Mouse (Mus musculus) intestine, embryonic 16.5 days (tissue): ENCODE data around the gene Foxm1. TPM values are rescaled to one million over a fixed set of nuclear protein-coding genes. Genes with fewer than 3 reads are reported as not detected.

Experiments used
- ATAC-seq: fragments of 200-750 bp; cut with Nextera tagmentation; 2 replicates; pipeline ENCODE4 v1.8.0; 2017; ENCODE audit warnings: moderate TSS enrichment, moderate library complexity
- H3K27ac ChIP-seq: fragments of 300-500 bp; sonication (generic); 2 replicates; pipeline ENCODE4 v1.5.1; 2014; ENCODE audit warnings: mild to moderate bottlenecking, low read length
- H3K27me3 ChIP-seq: fragments of 300-500 bp; sonication (generic); replicated peaks from 2 replicates; pipeline ENCODE4 v1.6.1; 2014; ENCODE audit warnings: low read length, control low read depth, mixed read lengths; ENCODE audit not compliant: control insufficient read depth, insufficient read depth
- H3K36me3 ChIP-seq: fragments of 300-500 bp; sonication (generic); 2 replicates; pipeline ENCODE4 v1.6.1; 2014; ENCODE audit warnings: low read length, control low read depth; ENCODE audit not compliant: control insufficient read depth, insufficient read depth
- H3K4me1 ChIP-seq: fragments of 300-500 bp; sonication (generic); 2 replicates; pipeline ENCODE4 v1.6.1; 2014; ENCODE audit warnings: low read length, control low read depth, mixed read lengths; ENCODE audit not compliant: control insufficient read depth, insufficient read depth
- H3K4me2 ChIP-seq: fragments of 300-500 bp; sonication (generic); 2 replicates; pipeline ENCODE4 v1.6.1; 2014; ENCODE audit warnings: low read depth, low read length, control low read depth
- H3K4me3 ChIP-seq: fragments of 300-500 bp; sonication (generic); 2 replicates; pipeline ENCODE4 v1.5.1; 2014; ENCODE audit warnings: mild to moderate bottlenecking, low read length
- H3K9ac ChIP-seq: fragments of 300-500 bp; sonication (generic); 2 replicates; pipeline ENCODE4 v1.6.1; 2014; ENCODE audit warnings: low read depth, low read length
- H3K9me3 ChIP-seq: fragments of 300-500 bp; sonication (generic); 2 replicates; pipeline ENCODE4 v1.6.1; 2016; ENCODE audit warnings: low read length, control low read depth; ENCODE audit not compliant: control insufficient read depth
- WGBS: fragments of 180-500 bp; shearing (Covaris S2); extraction: QIAGEN DNeasy Blood & Tissue Kit; methylation state at CpG from one replicate; pipeline ENCODE4 v1.1.7; 2014; 5-methylcytosine and 5-hydroxymethylcytosine counted together
- polyA plus RNA-seq: library from polyadenylated mRNA; unstranded; fragments of >200 nt; fragmentation: Nextera tagmentation; extraction: Ambion mirVana; gene quantifications from 2 replicates; pipeline ENCODE4 v1.2.1, GENCODE M21; 2015

Foxm1 gene
- polyA plus RNA-seq, 1 experiment from 2014 or later, result 21.8 TPM

DNA sequence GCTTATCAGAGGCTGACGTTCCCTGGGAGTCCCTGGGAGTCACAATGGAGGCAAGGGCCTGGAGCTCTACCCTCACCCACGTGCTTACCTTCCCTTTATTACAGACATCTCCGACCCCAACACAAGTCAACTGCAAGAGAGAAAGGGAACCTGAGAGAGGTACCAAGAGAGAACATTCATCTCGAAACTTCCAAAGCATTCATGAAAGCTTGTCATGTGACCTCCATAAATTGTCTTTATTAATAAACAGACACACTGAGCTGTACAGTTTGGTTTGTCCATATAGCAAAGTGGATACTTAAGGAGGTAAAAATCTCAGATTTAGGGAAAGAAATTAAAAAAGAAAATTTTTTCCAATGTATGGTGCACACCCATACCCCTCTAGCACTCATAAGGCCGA lies 53.4 kb downstream of the Foxm1 start:
- H3K4me1 ChIP-seq, result peaks cover under 1% of the 10 kb centered on the region; the same call in 1 of the 2 replicates
- H3K27ac ChIP-seq, result no peak overlapping the region
- peaks cover 4% of the 10 kb centered on the region; the same call in 1 of the 2 replicates for H3K36me3 ChIP-seq
- no peaks in the 10 kb centered on the region for H3K9me3 ChIP-seq
- H3K4me3 ChIP-seq, result no peak overlapping the region
- H3K4me2 ChIP-seq, result no peak overlapping the region
- H3K9ac ChIP-seq, result no peak overlapping the region
- WGBS, result 84% methylated on average over 5 of the region's 5 CpGs
- H3K27me3 ChIP-seq, result no peaks in the 10 kb centered on the region
- no peak for ATAC-seq

DNA sequence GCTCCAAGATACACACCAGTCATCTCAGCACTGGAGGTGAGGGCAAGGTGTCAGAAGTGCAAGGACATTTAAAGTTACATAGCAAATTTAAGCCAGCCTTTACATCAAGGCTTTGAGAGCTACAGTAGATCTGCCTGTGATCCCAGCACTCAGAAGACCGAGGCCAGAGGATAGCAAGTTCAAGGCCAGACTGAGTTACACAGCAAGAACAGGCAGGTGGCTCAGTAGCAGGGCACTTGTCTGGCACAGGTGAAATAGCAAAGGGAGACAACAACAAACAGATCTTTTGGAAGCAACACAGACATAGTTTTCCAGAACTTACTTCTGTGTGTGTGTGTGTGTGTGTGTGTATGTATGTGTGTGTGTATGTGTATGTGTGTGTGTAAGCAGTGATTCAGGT lies 55.3 kb downstream of the Foxm1 start:
- peaks cover 4% of the 10 kb centered on the region; the same call in 1 of the 2 replicates for H3K36me3 ChIP-seq
- H3K9me3 ChIP-seq, result no peaks in the 10 kb centered on the region
- H3K27ac ChIP-seq, result no peak overlapping the region
- H3K4me2 ChIP-seq, result no peak overlapping the region
- no peak for ATAC-seq
- H3K9ac ChIP-seq, result no peak overlapping the region
- no peaks in the 10 kb centered on the region for H3K27me3 ChIP-seq
- WGBS, result 84% methylated on average over 1 of the region's 1 CpGs
- H3K4me3 ChIP-seq, result no peak overlapping the region
- peaks cover 5% of the 10 kb centered on the region for H3K4me1 ChIP-seq

DNA sequence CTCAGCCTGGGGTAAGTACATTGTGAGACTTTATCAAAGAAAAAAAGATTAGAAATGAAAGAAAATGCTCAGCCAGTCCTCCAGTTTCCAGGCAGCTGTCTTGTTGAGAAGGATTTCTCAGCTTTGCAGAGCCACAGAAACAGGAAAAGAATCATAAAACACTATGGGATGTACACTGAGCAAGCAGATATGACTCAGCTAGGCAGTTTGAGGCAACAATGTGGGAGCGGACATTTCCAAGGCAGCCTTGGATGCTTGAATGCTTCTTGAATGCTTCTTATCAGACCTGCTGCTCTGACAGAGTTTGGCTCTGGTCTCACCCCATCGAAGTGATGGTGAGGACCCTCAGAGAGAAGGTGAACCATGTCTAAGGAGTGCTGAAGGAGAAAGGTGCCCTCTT lies 58.3 kb downstream of the Foxm1 start:
- ATAC-seq, result no peak
- WGBS, result 74% methylated on average over 2 of the region's 2 CpGs
- Histone ChIP-seq H3K4me1 (peaks cover 8% of the 10 kb centered on the region), H3K4me2 (no peak overlapping the region), H3K9me3 (no peaks in the 10 kb centered on the region), H3K36me3 (no peaks in the 10 kb centered on the region), H3K27ac (peak overlapping the region; percentile 54), H3K4me3 (no peak overlapping the region), H3K27me3 (no peaks in the 10 kb centered on the region), H3K9ac (no peak overlapping the region)

DNA sequence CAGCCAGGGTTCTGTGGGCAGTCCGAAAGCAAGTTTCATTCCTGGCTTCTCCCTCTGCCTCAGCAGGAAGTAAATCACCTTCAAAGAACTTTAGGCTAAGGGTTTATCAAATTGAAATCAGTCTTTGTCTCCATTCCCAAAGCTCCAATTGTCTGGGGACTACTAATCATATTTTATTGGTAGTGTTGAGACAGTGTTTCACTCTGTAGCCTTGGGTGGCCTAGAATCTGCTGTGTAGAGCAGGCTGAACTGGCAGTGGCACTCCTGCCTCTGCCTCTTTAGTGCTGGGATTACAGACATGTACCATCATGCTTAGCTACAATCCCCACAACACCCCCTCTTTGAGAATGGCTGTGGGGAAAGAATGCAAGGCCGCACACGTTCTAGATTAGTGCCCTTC lies 58.7 kb downstream of the Foxm1 start:
- Histone ChIP-seq H3K36me3 (no peaks in the 10 kb centered on the region), H3K4me1 (peaks cover 8% of the 10 kb centered on the region), H3K9ac (no peak overlapping the region), H3K27me3 (no peaks in the 10 kb centered on the region), H3K4me3 (no peak overlapping the region), H3K9me3 (no peaks in the 10 kb centered on the region), H3K4me2 (no peak overlapping the region), H3K27ac (peak overlapping the region; percentile 54)
- ATAC-seq, result no peak
- 81% methylated on average over 3 of the region's 3 CpGs for WGBS

DNA sequence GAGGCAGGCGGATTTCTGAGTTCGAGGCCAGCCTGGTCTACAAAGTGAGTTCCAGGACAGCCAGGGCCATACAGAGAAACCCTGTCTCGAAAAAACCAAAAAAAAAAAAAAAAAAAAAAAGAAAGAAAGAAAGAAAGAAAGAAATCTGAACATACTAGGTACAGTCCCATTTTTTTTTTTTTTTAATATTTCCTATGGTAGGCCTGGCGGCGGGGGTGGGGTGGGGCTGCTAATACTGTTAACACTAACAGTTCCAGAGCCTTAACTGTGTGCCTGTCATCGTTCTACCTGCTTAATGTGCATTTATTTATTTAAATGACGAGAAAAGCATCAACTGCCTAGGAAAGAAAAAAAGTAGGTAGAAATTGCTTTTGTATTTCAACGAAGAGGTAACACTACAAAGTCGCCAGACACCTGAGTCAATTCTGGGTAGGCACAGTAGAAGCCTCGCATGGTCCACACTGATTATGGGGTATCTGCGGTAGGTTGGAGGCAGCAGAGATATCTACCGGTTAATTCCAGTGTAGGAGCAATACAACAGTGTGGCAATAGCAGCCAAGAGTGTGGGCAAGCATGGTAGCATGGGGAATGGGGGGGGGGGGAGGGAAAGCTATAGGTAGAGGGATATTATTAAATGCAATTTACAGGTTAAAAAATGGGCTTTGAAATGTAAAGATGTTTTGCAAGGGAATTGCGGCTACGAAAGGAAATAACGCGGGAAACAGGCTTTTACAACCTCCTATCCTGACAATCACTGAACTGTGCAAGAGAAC lies 60.9 kb downstream of the Foxm1 start:
- no peaks in the 10 kb centered on the region for H3K36me3 ChIP-seq
- 36% methylated on average over 15 of the region's 16 CpGs for WGBS
- no peaks in the 10 kb centered on the region for H3K27me3 ChIP-seq
- H3K9ac ChIP-seq, result peak overlapping the region; percentile 83
- H3K4me2 ChIP-seq, result peak overlapping the region; percentile 37
- H3K9me3 ChIP-seq, result no peaks in the 10 kb centered on the region
- peak; percentile 43; the same call in 1 of the 2 replicates for ATAC-seq
- peak overlapping the region; percentile 84 for H3K27ac ChIP-seq
- peak overlapping the region; percentile 61 for H3K4me3 ChIP-seq
- H3K4me1 ChIP-seq, result peaks cover 8% of the 10 kb centered on the region

GRCm38 (mm10) chr6:128424269-128425019 lies 61.7 kb downstream of the Foxm1 start, which contains the start of gene Itfg2:
Gene Itfg2, minus strand, starts transcription at chr6:128424931.
- under 1% methylated on average over 42 of the region's 42 CpGs for WGBS
- H3K36me3 ChIP-seq, result no peaks in the 10 kb centered on the region
- peak within 1 kb of the TSS; percentile 61 for H3K4me3 ChIP-seq
- no peaks in the 10 kb centered on the region for H3K27me3 ChIP-seq
- H3K9ac ChIP-seq, result peak within 1 kb of the TSS; percentile 83
- H3K9me3 ChIP-seq, result no peaks in the 10 kb centered on the region
- peaks cover 8% of the 10 kb centered on the region for H3K4me1 ChIP-seq
- H3K27ac ChIP-seq, result peak within 1 kb of the TSS; percentile 94
- H3K4me2 ChIP-seq, result peak within 1 kb of the TSS; percentile 37
- peak; percentile 96 for ATAC-seq

- no peak for ATAC-seq
- Histone ChIP-seq H3K4me3 (peak overlapping the region; percentile 61), H3K9me3 (no peaks in the 10 kb centered on the region), H3K4me1 (peaks cover 8% of the 10 kb centered on the region), H3K4me2 (peak overlapping the region; percentile 37), H3K27ac (peak overlapping the region; percentile 94; the same call in 1 of the 2 replicates), H3K27me3 (no peaks in the 10 kb centered on the region), H3K9ac (peak overlapping the region; percentile 83), H3K36me3 (peaks cover 4% of the 10 kb centered on the region)
- WGBS, result 15% methylated on average over 9 of the region's 9 CpGs
These were observed 62.3 kb downstream of the Foxm1 start for GRCm38 (mm10) chr6:128425046-128425445.

Other genes starting within 250 kb of the Foxm1 start
- 89.1 and 94.1 TPM in 2 replicates for gene Tspan9, start 219.4 kb upstream of the Foxm1 start, polyA plus RNA-seq
- gene Tead4, start 62.1 kb upstream of the Foxm1 start, polyA plus RNA-seq, result 2.1 and 2.3 TPM in 2 replicates
- gene Tulp3, start 7.1 kb upstream of the Foxm1 start, polyA plus RNA-seq, result 10.1 and 11.3 TPM in 2 replicates
- 85.9 and 95.7 TPM in 2 replicates for gene Rhno1, start 56 bp upstream of the Foxm1 start, polyA plus RNA-seq
- gene Tex52, start 12.5 kb downstream of the Foxm1 start, polyA plus RNA-seq, result 0.22 TPM in 1 of 2 replicates, not detected in the other
- gene Gm44596, start 12.5 kb downstream of the Foxm1 start, polyA plus RNA-seq, result not detected in 2 replicates
- 5.3 and 5.7 TPM in 2 replicates for gene Nrip2, start 36.3 kb downstream of the Foxm1 start, polyA plus RNA-seq
- 26.1 and 26.6 TPM in 2 replicates for gene Itfg2, start 62.0 kb downstream of the Foxm1 start, polyA plus RNA-seq
- gene Fkbp4, start 75.7 kb downstream of the Foxm1 start, polyA plus RNA-seq, result 461 and 516 TPM in 2 replicates
- 2.2 and 4.8 TPM in 2 replicates for gene Pzp, start 163.8 kb downstream of the Foxm1 start, polyA plus RNA-seq
- gene A2ml1, start 218.6 kb downstream of the Foxm1 start, polyA plus RNA-seq, result 2.5 and 3.1 TPM in 2 replicates